Mouse (Mus musculus) lung, postnatal 0 days (tissue): Measurements from ENCODE around the gene Lats1. TPM values are rescaled to one million over a fixed set of nuclear protein-coding genes. Genes with fewer than 3 reads are reported as not detected.
A peak's percentile ranks its signal among the peaks of the same experiment; 100 is the strongest.

Source experiments
- ATAC-seq: fragments of 200-750 bp; cut with Nextera tagmentation; 2 replicates; pipeline ENCODE4 v1.8.0; 2017; ENCODE audit warnings: moderate library complexity
- DNase-seq: peaks from one replicate; pipeline ENCODE4 v3.0.0-alpha.2; 2016; ENCODE audit warnings: low spot score
- H3K27ac ChIP-seq: fragments of 300-500 bp; sonication (generic); 2 replicates; pipeline ENCODE4 v1.5.1; 2014; ENCODE audit warnings: antibody characterized with exemption, mild to moderate bottlenecking, low read length, mixed read lengths
- H3K27me3 ChIP-seq: fragments of 300-500 bp; sonication (generic); replicated peaks from 2 replicates; pipeline ENCODE4 v1.6.1; 2014; ENCODE audit warnings: low read length, mixed read lengths; ENCODE audit not compliant: insufficient read depth
- H3K36me3 ChIP-seq: fragments of 300-500 bp; sonication (generic); 2 replicates; pipeline ENCODE4 v1.6.1; 2014; ENCODE audit warnings: low read length, mixed read lengths; ENCODE audit not compliant: insufficient read depth
- H3K4me1 ChIP-seq: fragments of 300-500 bp; sonication (generic); 2 replicates; pipeline ENCODE4 v1.6.1; 2014; ENCODE audit warnings: antibody characterized with exemption, low read depth, low read length, mixed read lengths; ENCODE audit not compliant: insufficient read depth
- H3K4me2 ChIP-seq: fragments of 300-500 bp; sonication (generic); replicated peaks from 2 replicates; pipeline ENCODE4 v1.6.1; 2014; ENCODE audit warnings: low read depth, mild to moderate bottlenecking, low read length, moderate library complexity, mixed read lengths
- H3K4me3 ChIP-seq: fragments of 300-500 bp; sonication (generic); 2 replicates; pipeline ENCODE4 v1.5.1; 2014; ENCODE audit warnings: low read depth, low read length
- H3K9ac ChIP-seq: fragments of 300-500 bp; sonication (generic); replicated peaks from 2 replicates; pipeline ENCODE4 v1.6.1; 2014; ENCODE audit warnings: low read depth, mild to moderate bottlenecking
- H3K9me3 ChIP-seq: fragments of 300-500 bp; sonication (generic); 2 replicates; pipeline ENCODE4 v1.6.1; 2016; ENCODE audit warnings: low read length, mixed read lengths
- CTCF ChIP-seq: IDR thresholded peaks from 2 replicates; pipeline ENCODE4 v1.5.1; 2016; ENCODE audit warnings: antibody characterized with exemption, mild to moderate bottlenecking
- EP300 ChIP-seq: IDR thresholded peaks from 2 replicates; pipeline ENCODE4 v1.6.1; 2016; ENCODE audit warnings: antibody characterized with exemption, mild to moderate bottlenecking, control low read depth
- WGBS: fragments of 180-500 bp; shearing (Covaris S2); extraction: QIAGEN DNeasy Blood & Tissue Kit; methylation state at CpG from one replicate; pipeline ENCODE4 v1.1.7; 2014; 5-methylcytosine and 5-hydroxymethylcytosine counted together
- polyA plus RNA-seq: library from polyadenylated mRNA; unstranded; fragments of >200 nt; fragmentation: Nextera tagmentation; extraction: Ambion mirVana; gene quantifications from 2 replicates; pipeline ENCODE4 v1.2.1, GENCODE M21; 2015

The Lats1 gene
- polyA plus RNA-seq, 1 experiment from 2014 or later: 4.8 TPM

- H3K4me2 ChIP-seq: peak overlapping the region; percentile 85
- H3K4me3 ChIP-seq: peak overlapping the region; percentile 87
- TF ChIP-seq EP300 (no peak), CTCF (no peak)
- H3K36me3 ChIP-seq: no peaks in the 10 kb centered on the region
- no peaks in the 10 kb centered on the region for H3K27me3 ChIP-seq
- H3K27ac ChIP-seq: peak overlapping the region; percentile 90
- peaks cover 3% of the 10 kb centered on the region; the same call in 1 of the 2 replicates for H3K4me1 ChIP-seq
- under 1% methylated on average over 62 of the region's 64 CpGs for WGBS
- H3K9me3 ChIP-seq: no peaks in the 10 kb centered on the region
- H3K9ac ChIP-seq: peak overlapping the region; percentile 80
- DNase-seq (peak; percentile 94), ATAC-seq (peak; percentile 94)
Measured at GRCm38 (mm10) chr10:7663159-7664026, 17.6 kb upstream of the Lats1 start.

DNA sequence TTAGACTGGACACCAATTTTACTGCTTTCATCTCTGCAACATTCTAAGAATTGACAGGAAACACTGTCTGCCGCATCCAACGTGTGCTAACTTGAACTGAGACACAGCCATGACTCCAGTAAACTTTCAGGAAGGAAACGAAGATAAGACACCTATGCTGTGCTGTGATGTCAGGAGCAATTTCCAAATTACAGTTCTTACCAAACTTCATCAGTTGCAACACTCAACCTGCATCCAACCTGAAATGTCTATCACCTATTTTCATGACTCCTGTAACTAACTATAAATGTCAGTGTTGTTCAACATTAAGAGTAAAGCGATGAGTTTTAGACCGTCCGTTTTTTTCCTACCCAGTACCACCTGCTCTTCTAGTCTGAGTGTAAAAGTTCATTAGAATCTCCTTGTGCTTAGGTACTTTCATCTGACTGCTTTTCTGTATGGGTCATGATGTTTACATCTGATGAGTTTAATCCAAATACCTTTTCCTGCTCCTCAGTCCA lies 16.9 kb upstream of the Lats1 start:
- peak overlapping the region; percentile 80 for H3K9ac ChIP-seq
- peak overlapping the region; percentile 85 for H3K4me2 ChIP-seq
- H3K9me3 ChIP-seq: no peaks in the 10 kb centered on the region
- DNase-seq (peak; percentile 22), ATAC-seq (no peak)
- peak overlapping the region; percentile 87; the same call in 1 of the 2 replicates for H3K4me3 ChIP-seq
- TF ChIP-seq CTCF (no peak), EP300 (no peak)
- H3K4me1 ChIP-seq: peaks cover 3% of the 10 kb centered on the region; the same call in 1 of the 2 replicates
- H3K27ac ChIP-seq: peak overlapping the region; percentile 90
- no peaks in the 10 kb centered on the region for H3K27me3 ChIP-seq
- H3K36me3 ChIP-seq: no peaks in the 10 kb centered on the region
- WGBS: 47% methylated on average over 6 of the region's 6 CpGs

DNA sequence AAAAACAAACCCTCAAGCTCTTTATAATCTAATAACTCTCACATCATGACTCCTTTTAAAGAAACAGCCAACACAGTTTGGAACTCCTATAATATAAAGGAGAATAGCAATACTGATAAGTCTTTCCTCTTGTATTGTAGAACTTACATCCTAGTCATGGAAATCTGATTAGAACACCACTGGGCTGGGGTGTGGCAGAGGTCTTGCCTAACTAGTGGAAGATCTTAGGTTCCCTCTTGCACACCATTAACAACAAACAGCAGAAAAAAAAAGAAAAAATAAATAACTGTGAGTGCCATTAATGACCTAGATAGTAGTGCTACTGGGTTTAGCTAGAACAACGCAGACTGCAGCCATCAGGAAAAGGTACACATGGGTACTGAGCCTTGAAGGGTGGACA lies 16.1 kb upstream of the Lats1 start:
- Histone ChIP-seq H3K27ac (no peak overlapping the region), H3K4me2 (no peak overlapping the region), H3K27me3 (no peaks in the 10 kb centered on the region), H3K9me3 (no peaks in the 10 kb centered on the region), H3K36me3 (no peaks in the 10 kb centered on the region), H3K9ac (no peak overlapping the region), H3K4me1 (peaks cover 3% of the 10 kb centered on the region; the same call in 1 of the 2 replicates), H3K4me3 (no peak overlapping the region)
- no peak for TF ChIP-seq CTCF
- TF ChIP-seq EP300: no peak
- DNase-seq: no peak
- 76% methylated on average over 1 of the region's 1 CpGs for WGBS
- ATAC-seq: no peak

DNA sequence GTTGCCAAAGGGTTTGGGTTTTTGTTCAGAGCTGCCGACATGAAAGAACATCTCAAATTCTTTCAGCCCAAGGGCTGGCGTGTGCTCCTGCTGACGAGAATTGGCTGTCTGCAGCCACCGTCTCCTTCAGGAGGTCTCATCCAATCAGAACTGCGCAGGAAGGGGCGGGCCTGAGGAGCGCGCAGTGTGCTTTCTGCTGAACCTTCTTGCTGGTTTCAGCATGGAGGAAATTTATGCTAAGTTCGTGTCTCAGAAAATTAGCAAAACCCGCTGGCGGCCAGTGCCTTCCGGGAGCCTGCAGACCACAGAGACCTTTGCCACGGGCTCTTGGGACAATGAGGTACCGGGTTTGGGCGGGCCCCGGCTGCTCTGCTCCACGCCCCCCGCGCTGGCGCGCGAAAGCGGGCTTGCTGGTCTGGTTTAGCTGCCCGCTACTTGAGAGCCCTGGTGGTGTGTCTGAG lies 13.6 kb upstream of the Lats1 start, which contains the start of gene Nup43:
TSS of gene Nup43 (plus strand) at position 162 of the 461 bp plus-strand sequence.
- ATAC-seq (peak; percentile 80), DNase-seq (peak; percentile 94)
- H3K9me3 ChIP-seq: no peaks in the 10 kb centered on the region
- TF ChIP-seq EP300 (0 out of 2 replicates have a peak, but pooled peaks have one; percentile 5), CTCF (no peak)
- H3K36me3 ChIP-seq: no peaks in the 10 kb centered on the region
- H3K9ac ChIP-seq: peak within 1 kb of the TSS; percentile 39
- no peak within 1 kb of the TSS; the same call in 1 of the 2 replicates for H3K27ac ChIP-seq
- peak within 1 kb of the TSS; percentile 60 for H3K4me3 ChIP-seq
- H3K4me2 ChIP-seq: peak within 1 kb of the TSS; percentile 57
- H3K27me3 ChIP-seq: no peaks in the 10 kb centered on the region
- H3K4me1 ChIP-seq: peaks cover 3% of the 10 kb centered on the region; the same call in 1 of the 2 replicates
- WGBS: 0% methylated on average over 24 of the region's 24 CpGs

DNA sequence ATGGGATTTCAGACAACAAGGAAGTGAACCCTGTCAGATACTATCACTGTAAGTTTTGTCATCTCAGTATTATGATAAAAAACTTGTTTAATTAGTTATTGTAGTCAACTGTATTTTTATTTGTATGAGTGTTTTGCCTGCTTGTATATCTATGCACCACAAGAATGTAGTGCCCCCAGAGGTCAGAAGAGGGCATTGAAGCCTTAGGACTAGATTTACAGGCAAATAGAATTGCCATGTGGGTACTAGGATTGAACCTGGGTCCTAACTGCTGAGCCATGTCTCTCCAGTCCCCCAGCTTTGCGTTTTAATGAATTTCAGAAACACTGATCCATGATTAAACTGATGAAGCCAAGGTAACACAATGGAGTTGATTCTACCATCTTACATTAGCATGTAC lies 7.3 kb upstream of the Lats1 start:
- TF ChIP-seq CTCF (peak; percentile 67), EP300 (no peak)
- no peaks in the 10 kb centered on the region for H3K36me3 ChIP-seq
- no peaks in the 10 kb centered on the region for H3K27me3 ChIP-seq
- H3K9me3 ChIP-seq: no peaks in the 10 kb centered on the region
- DNase-seq: peak; percentile 53
- H3K4me1 ChIP-seq: no peaks in the 10 kb centered on the region
- H3K27ac ChIP-seq: no peak overlapping the region
- no peak overlapping the region for H3K9ac ChIP-seq
- H3K4me2 ChIP-seq: no peak overlapping the region
- ATAC-seq: no peak; the same call in 1 of the 2 replicates
- WGBS: 78% methylated on average over 1 of the region's 1 CpGs
- H3K4me3 ChIP-seq: no peak overlapping the region

DNA sequence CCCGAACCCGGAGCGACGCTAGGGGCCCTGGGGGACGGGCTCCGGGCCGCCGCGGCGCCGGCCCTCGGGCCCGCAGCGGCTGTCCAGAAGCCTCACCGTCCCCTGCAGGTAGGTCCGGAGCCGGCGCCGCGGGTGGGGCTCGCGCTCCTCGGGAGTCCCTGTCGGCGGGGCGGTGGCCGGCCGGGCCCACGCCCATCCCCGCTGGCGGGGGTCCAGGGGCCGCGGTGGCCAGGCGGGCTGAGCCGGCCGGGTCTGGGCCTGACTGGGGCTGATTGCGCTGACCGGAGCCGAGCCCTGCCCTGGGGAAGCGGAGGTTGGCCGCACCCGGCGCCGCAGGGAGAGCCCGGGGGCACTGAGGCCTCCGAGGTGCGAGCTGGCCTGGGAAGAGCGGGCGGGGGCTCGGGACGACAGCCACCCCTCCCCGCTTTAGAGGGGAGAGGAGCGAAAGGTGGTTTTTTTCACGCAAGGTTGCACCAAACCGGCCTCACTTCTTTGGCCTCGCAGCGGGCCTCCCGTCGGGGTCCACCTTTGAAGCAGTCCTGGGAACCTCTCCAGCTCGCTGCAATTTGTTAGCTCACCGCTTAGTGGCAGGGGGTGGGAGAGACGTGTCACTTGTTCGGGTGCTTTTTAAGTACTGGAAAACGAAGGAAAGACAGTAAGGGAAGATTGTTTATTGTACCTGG lies 470 bp downstream of the Lats1 start:
- no peaks in the 10 kb centered on the region for H3K36me3 ChIP-seq
- under 1% methylated on average over 58 of the region's 64 CpGs for WGBS
- H3K9ac ChIP-seq: peak overlapping the region; percentile 99
- peak overlapping the region; percentile 98 for H3K27ac ChIP-seq
- peak overlapping the region; percentile 99 for H3K4me3 ChIP-seq
- H3K4me2 ChIP-seq: peak overlapping the region; percentile 85
- no peaks in the 10 kb centered on the region for H3K9me3 ChIP-seq
- peaks cover 15% of the 10 kb centered on the region; the same call in 1 of the 2 replicates for H3K4me1 ChIP-seq
- ATAC-seq: peak; percentile 92
- peak; percentile 58 for TF ChIP-seq CTCF
- TF ChIP-seq EP300: no peak
- peak; percentile 88 for DNase-seq
- H3K27me3 ChIP-seq: no peaks in the 10 kb centered on the region
